Mouse (Mus musculus): ENCODE results near the gene Tmem132d. TPM values are rescaled to one million over a fixed set of nuclear protein-coding genes. Genes with fewer than 3 reads are reported as not detected.

Gene Tmem132d
- polyA plus RNA-seq, 1 experiment from 2014 or later: not detected

DNA sequence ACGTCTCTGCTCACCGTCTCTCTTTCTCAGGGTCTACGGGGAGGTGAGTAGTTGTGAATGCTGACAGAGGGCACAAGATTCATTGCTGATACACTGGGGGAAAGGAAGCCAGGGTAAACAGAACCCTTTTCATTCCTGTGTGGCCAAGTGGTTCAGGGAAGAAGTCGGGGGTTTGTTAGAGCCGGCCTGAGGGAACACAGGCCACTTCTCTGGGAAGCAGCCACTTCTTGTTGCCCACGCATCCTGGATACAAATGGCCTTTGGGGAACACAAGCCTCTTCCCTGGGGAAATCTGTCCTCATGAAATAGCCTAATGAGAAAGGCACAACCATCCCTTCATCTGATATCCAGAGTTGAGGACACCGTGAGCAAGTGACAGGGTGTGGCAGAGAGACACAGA is 96.0 kb downstream of the Tmem132d start:
- ATAC-seq (replicated peaks; ENCODE audit: low FRiP score) (no peak), DNase-seq (ENCODE audit: low spot score) (no peak)
- Histone ChIP-seq H3K27me3 (replicated peaks; ENCODE audit: control insufficient read depth, insufficient read depth, low read length) (no peaks in the 10 kb centered on the region), H3K9me3 (ENCODE audit: control insufficient read depth, low read length) (no peaks in the 10 kb centered on the region), H3K9ac (ENCODE audit: low read depth, low read length) (no peak overlapping the region), H3K27ac (ENCODE audit: low read depth, low read length) (no peak overlapping the region), H3K36me3 (ENCODE audit: control insufficient read depth, insufficient read depth, low read length) (no peaks in the 10 kb centered on the region), H3K4me1 (replicated peaks; ENCODE audit: control insufficient read depth, insufficient read depth, low read length) (no peaks in the 10 kb centered on the region), H3K4me2 (no peak overlapping the region), H3K4me3 (ENCODE audit: low read depth, low read length) (no peak overlapping the region)
- 77% methylated on average over 7 of the region's 7 CpGs for WGBS

DNA sequence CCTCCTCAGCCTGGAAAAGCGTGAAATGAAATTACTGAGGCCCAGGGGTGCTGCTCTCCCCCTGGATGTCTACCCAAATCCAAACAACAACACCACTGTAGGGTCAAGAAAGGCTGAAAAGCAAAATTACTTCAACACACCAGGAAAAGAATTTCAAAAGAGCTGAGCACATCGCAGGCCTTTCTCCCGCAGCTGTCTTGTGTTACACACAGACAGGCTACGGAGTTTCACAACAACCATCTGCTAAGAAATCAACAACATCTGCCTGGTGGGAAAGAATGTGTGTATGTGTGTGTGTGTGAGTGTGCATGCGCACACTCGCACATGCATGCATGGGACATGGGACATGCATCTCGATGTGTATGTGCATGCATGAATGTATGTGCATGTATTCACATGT is 100.1 kb downstream of the Tmem132d start:
- 79% methylated on average over 7 of the region's 7 CpGs for WGBS
- Histone ChIP-seq H3K36me3 (ENCODE audit: control insufficient read depth, insufficient read depth, low read length) (no peaks in the 10 kb centered on the region), H3K4me3 (ENCODE audit: low read depth, low read length) (no peak overlapping the region), H3K4me1 (replicated peaks; ENCODE audit: control insufficient read depth, insufficient read depth, low read length) (no peaks in the 10 kb centered on the region), H3K27ac (ENCODE audit: low read depth, low read length) (no peak overlapping the region), H3K4me2 (no peak overlapping the region), H3K9me3 (ENCODE audit: control insufficient read depth, low read length) (no peaks in the 10 kb centered on the region), H3K27me3 (replicated peaks; ENCODE audit: control insufficient read depth, insufficient read depth, low read length) (no peaks in the 10 kb centered on the region), H3K9ac (ENCODE audit: low read depth, low read length) (no peak overlapping the region)
- ATAC-seq (replicated peaks; ENCODE audit: low FRiP score) (no peak), DNase-seq (ENCODE audit: low spot score) (no peak)

DNA sequence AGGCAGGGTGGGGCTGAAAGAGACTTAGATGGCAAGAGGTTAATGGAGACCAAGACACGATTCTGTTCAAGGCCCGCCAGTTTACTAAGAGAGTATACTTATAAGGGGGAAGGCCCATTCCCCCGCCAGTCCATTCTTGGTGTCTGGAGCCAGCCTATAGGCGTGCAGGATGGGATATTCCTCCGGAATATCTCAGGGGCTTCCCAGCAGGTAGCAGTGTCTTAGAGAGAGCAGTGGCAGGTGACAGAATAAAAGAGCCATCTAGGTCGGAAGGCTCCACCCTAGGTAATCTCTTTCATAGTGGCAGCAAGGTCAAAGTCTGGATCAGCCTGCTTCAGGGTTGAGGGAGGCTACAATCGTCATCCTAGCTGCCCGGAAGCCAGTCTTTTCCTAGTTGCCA is 102.5 kb downstream of the Tmem132d start:
- DNase-seq (ENCODE audit: low spot score) (no peak), ATAC-seq (replicated peaks; ENCODE audit: low FRiP score) (no peak)
- Histone ChIP-seq H3K27me3 (replicated peaks; ENCODE audit: control insufficient read depth, insufficient read depth, low read length) (no peaks in the 10 kb centered on the region), H3K27ac (ENCODE audit: low read depth, low read length) (no peak overlapping the region), H3K9me3 (ENCODE audit: control insufficient read depth, low read length) (no peaks in the 10 kb centered on the region), H3K4me2 (no peak overlapping the region), H3K36me3 (ENCODE audit: control insufficient read depth, insufficient read depth, low read length) (no peaks in the 10 kb centered on the region), H3K4me3 (ENCODE audit: low read depth, low read length) (no peak overlapping the region), H3K9ac (ENCODE audit: low read depth, low read length) (no peak overlapping the region), H3K4me1 (replicated peaks; ENCODE audit: control insufficient read depth, insufficient read depth, low read length) (no peaks in the 10 kb centered on the region)
- 79% methylated on average over 8 of the region's 8 CpGs for WGBS

DNA sequence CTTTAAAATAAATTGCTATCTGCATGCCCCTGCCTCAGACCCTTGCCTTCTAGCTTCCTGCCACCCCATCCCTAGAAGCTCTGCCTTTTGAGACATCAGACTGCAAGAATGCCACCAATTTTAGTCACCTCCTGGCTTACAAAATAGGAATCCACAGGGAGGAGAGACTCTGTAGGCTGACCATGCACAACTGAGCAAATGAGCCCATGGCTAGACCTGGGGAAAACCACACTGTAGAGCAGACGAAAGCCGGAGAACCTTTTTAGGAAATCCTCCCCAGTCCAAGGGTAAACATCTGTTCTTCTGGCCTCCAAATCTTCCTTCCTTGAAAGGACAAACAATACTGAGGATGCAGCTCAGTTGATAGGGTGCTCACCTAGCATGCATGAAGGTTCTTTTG is 130.5 kb downstream of the Tmem132d start:
- WGBS: 74% methylated on average over 2 of the region's 2 CpGs
- Histone ChIP-seq H3K4me1 (replicated peaks; ENCODE audit: control insufficient read depth, insufficient read depth, low read length) (no peaks in the 10 kb centered on the region), H3K4me2 (no peak overlapping the region), H3K4me3 (ENCODE audit: low read depth, low read length) (no peak overlapping the region), H3K36me3 (ENCODE audit: control insufficient read depth, insufficient read depth, low read length) (no peaks in the 10 kb centered on the region), H3K9ac (ENCODE audit: low read depth, low read length) (no peak overlapping the region), H3K9me3 (ENCODE audit: control insufficient read depth, low read length) (no peaks in the 10 kb centered on the region), H3K27ac (ENCODE audit: low read depth, low read length) (no peak overlapping the region), H3K27me3 (replicated peaks; ENCODE audit: control insufficient read depth, insufficient read depth, low read length) (no peaks in the 10 kb centered on the region)
- no peak for ATAC-seq (replicated peaks; ENCODE audit: low FRiP score)
- no peak for DNase-seq (ENCODE audit: low spot score)

DNA sequence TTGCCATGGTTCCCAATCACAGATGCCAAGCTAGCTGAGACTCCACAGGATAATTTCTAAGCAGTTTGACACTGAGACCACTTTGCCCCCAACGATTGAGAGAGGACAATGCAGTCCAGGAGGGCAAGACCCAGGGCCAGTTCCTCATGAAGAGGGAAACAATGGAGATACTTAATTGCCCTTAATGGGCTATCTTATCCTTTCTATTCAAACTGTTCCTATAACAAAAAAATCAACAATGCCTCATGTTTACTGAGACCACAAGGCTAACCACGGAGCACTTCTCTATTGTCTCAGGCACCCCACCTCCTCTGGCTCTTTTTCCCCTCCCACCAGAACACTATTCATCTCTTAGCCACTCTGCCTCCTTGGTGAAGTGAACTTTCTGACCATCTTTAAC is 141.7 kb downstream of the Tmem132d start:
- DNase-seq (ENCODE audit: low spot score) (no peak), ATAC-seq (replicated peaks; ENCODE audit: low FRiP score) (no peak)
- no peak overlapping the region for H3K9ac ChIP-seq (ENCODE audit: low read depth, low read length)
- no peaks in the 10 kb centered on the region for H3K27me3 ChIP-seq (replicated peaks; ENCODE audit: control insufficient read depth, insufficient read depth, low read length)
- no peak overlapping the region for H3K4me2 ChIP-seq
- no peaks in the 10 kb centered on the region for H3K4me1 ChIP-seq (replicated peaks; ENCODE audit: control insufficient read depth, insufficient read depth, low read length)
- no peak overlapping the region for H3K4me3 ChIP-seq (ENCODE audit: low read depth, low read length)
- H3K36me3 ChIP-seq (ENCODE audit: control insufficient read depth, insufficient read depth, low read length): no peaks in the 10 kb centered on the region
- 44% methylated on average over 2 of the region's 2 CpGs for WGBS
- H3K27ac ChIP-seq (ENCODE audit: low read depth, low read length): no peak overlapping the region
- H3K9me3 ChIP-seq (ENCODE audit: control insufficient read depth, low read length): no peaks in the 10 kb centered on the region

DNA sequence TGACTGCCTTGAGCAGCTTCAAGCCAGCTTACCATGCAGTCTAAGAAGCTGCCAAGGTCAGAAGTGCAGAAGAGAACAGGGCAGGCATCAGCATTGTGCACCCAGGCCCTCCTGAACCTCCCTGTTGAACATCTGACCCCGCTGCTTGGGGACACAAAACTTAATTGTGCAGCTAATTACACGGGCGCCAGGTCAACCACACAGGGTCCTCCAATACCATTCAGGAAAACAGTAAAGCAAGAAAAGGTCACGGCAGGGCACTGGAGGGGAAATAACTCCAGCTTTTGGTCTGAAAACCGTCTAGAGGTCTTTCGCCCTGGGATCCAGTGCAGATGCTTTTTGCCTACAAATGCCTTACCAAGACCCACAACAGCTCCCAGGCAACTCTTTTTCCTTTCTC is 159.6 kb downstream of the Tmem132d start:
- no peaks in the 10 kb centered on the region for H3K36me3 ChIP-seq (ENCODE audit: control insufficient read depth, insufficient read depth, low read length)
- WGBS: 66% methylated on average over 6 of the region's 6 CpGs
- no peaks in the 10 kb centered on the region for H3K27me3 ChIP-seq (replicated peaks; ENCODE audit: control insufficient read depth, insufficient read depth, low read length)
- H3K9ac ChIP-seq (ENCODE audit: low read depth, low read length): no peak overlapping the region
- no peak overlapping the region for H3K4me2 ChIP-seq
- no peak overlapping the region for H3K4me3 ChIP-seq (ENCODE audit: low read depth, low read length)
- ATAC-seq (replicated peaks; ENCODE audit: low FRiP score): no peak
- no peaks in the 10 kb centered on the region for H3K9me3 ChIP-seq (ENCODE audit: control insufficient read depth, low read length)
- no peak overlapping the region for H3K27ac ChIP-seq (ENCODE audit: low read depth, low read length)
- no peak for DNase-seq (ENCODE audit: low spot score)
- no peaks in the 10 kb centered on the region for H3K4me1 ChIP-seq (replicated peaks; ENCODE audit: control insufficient read depth, insufficient read depth, low read length)

DNA sequence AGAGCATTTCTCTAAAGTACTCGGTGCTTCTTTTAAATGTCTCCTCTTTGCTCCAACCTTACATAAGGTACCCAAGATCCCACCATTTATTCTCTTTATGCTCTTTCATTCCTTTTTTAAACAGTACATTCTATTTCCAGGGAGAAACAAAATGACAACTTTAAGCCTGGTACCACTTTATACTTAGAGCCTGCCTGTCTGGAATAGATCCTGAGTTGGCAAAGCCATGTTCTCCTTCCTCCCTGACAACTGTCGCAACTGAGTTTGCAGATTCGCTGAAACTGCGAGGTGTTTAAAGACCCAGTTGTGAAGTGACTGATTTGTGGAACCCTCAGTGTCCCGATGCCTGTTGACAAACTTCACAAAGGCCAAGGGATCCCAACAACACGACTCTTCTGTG is 165.5 kb downstream of the Tmem132d start:
- no peak for ATAC-seq (replicated peaks; ENCODE audit: low FRiP score)
- DNase-seq (ENCODE audit: low spot score): no peak
- Histone ChIP-seq H3K4me2 (no peak overlapping the region), H3K9me3 (ENCODE audit: control insufficient read depth, low read length) (no peaks in the 10 kb centered on the region), H3K4me3 (ENCODE audit: low read depth, low read length) (no peak overlapping the region), H3K36me3 (ENCODE audit: control insufficient read depth, insufficient read depth, low read length) (no peaks in the 10 kb centered on the region), H3K27ac (ENCODE audit: low read depth, low read length) (no peak overlapping the region), H3K27me3 (replicated peaks; ENCODE audit: control insufficient read depth, insufficient read depth, low read length) (no peaks in the 10 kb centered on the region), H3K4me1 (replicated peaks; ENCODE audit: control insufficient read depth, insufficient read depth, low read length) (no peaks in the 10 kb centered on the region), H3K9ac (ENCODE audit: low read depth, low read length) (no peak overlapping the region)
- 88% methylated on average over 6 of the region's 6 CpGs for WGBS

DNA sequence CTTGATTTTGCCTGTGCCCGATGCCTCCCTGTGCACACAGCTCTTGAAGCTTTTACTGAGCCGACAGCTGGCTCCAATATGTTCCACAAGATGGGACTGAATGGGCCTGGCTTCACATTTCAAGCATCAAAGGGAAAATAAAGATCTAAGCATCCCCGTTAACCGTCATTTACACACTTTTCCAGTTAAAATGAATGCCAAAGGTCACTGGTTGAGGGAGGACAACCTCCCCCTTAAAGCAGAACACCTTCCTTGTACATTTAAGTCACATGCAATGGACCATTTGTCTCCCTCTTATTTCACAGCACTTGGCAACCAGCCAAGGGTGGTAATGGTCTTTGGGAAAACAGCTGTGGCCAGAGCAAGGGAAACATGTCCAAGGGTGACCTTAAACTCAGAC is 188.7 kb downstream of the Tmem132d start:
- H3K27ac ChIP-seq (ENCODE audit: low read depth, low read length): no peak overlapping the region
- no peak overlapping the region for H3K4me3 ChIP-seq (ENCODE audit: low read depth, low read length)
- H3K27me3 ChIP-seq (replicated peaks; ENCODE audit: control insufficient read depth, insufficient read depth, low read length): no peaks in the 10 kb centered on the region
- H3K36me3 ChIP-seq (ENCODE audit: control insufficient read depth, insufficient read depth, low read length): no peaks in the 10 kb centered on the region
- ATAC-seq (replicated peaks; ENCODE audit: low FRiP score) (no peak), DNase-seq (ENCODE audit: low spot score) (no peak)
- no peaks in the 10 kb centered on the region; the same call in none of the 2 replicates for H3K9me3 ChIP-seq (ENCODE audit: control insufficient read depth, low read length)
- WGBS: 66% methylated on average over 4 of the region's 4 CpGs
- H3K4me2 ChIP-seq: no peak overlapping the region
- no peaks in the 10 kb centered on the region for H3K4me1 ChIP-seq (replicated peaks; ENCODE audit: control insufficient read depth, insufficient read depth, low read length)
- no peak overlapping the region for H3K9ac ChIP-seq (ENCODE audit: low read depth, low read length)

DNA sequence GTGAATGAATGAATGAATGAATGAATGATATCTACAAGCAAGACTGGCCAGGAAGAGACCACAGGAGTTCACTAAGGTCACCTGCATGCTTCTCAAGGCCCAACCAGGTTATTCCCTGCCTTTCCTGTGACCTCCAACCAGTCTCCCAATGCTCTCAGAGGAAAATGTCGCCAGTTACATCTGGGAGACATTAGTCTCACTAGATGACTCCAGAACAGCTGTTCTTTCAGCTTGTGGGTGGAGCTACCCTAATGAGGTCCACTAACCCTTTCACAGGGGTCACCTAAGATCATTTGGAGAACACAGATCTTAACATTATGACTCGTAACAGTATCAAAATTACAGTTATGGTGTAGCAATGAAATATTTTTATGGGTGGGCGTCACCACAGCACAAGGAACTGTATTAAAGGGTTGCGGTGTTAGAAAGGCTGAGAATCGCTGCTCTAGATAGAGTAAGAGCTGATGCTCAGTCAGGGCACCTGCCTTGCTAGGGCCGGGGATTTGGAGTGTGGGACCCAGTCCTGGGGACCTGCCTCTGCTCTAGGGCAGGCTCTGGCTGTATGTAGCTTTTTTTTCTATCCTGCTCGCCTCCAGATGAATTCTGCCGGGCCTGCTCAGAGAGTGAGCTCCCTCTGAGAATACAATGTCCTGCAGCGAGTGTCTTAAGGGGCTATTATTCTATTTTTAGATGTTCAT is 196.1 kb downstream of the Tmem132d start:
- WGBS: 59% methylated on average over 9 of the region's 9 CpGs
- DNase-seq (ENCODE audit: low spot score): no peak

More for the DNA sequence above, 196.1 kb downstream of the Tmem132d start:
- H3K4me2 ChIP-seq: no peak overlapping the region
- no peaks in the 10 kb centered on the region for H3K4me1 ChIP-seq (replicated peaks; ENCODE audit: control insufficient read depth, insufficient read depth, low read length)
- no peaks in the 10 kb centered on the region for H3K27me3 ChIP-seq (replicated peaks; ENCODE audit: control insufficient read depth, insufficient read depth, low read length)
- no peak overlapping the region for H3K9ac ChIP-seq (ENCODE audit: low read depth, low read length)
- no peaks in the 10 kb centered on the region for H3K36me3 ChIP-seq (ENCODE audit: control insufficient read depth, insufficient read depth, low read length)
- H3K9me3 ChIP-seq (ENCODE audit: control insufficient read depth, low read length): no peaks in the 10 kb centered on the region; the same call in 1 of the 2 replicates
- no peak for ATAC-seq (replicated peaks; ENCODE audit: low FRiP score)
- no peak overlapping the region for H3K4me3 ChIP-seq (ENCODE audit: low read depth, low read length)
- H3K27ac ChIP-seq (ENCODE audit: low read depth, low read length): no peak overlapping the region
